Mouse (Mus musculus) layer of hippocampus, adult 2 months (tissue): ENCODE results near the gene Traf2. TPM values are rescaled to one million over a fixed set of nuclear protein-coding genes. Genes with fewer than 3 reads are reported as not detected.

ENCODE experiments used
- DNase-seq, 2 experiments: peaks; one replicate each; pipeline ENCODE4 v3.0.0; 2022; ENCODE audit warnings: low spot score in 2 of 2
- H3K27ac ChIP-seq: fragments of 200-600 bp; 2 replicates; pipeline ENCODE4 v1.8.1; 2022
- H3K4me3 ChIP-seq: fragments of 200-600 bp; 2 replicates; pipeline ENCODE4 v1.8.1; 2022; ENCODE audit warnings: mild to moderate bottlenecking
- CTCF ChIP-seq: fragments of 200-600 bp; conservative IDR thresholded peaks from 2 replicates; pipeline ENCODE4 v1.8.1; 2022; ENCODE audit warnings: antibody characterized with exemption, mild to moderate bottlenecking, moderate library complexity
- total RNA-seq, 2 experiments: library from RNA; stranded (reverse); gene quantifications; 2 replicates each; pipeline ENCODE4 v1.2.3; 2021

The Traf2 gene
- total RNA-seq, 2 experiments from 2014 or later = 10.9 to 12.0 TPM

- H3K27ac ChIP-seq = no peak overlapping the region
- no peak overlapping the region for H3K4me3 ChIP-seq
- DNase-seq = peak in 1 of 2 experiments; percentile 47
- peak; percentile 84 for TF ChIP-seq CTCF
These were observed 4.4 kb upstream of the Traf2 start for GRCm38 (mm10) chr2:25551186-25551585.

DNA sequence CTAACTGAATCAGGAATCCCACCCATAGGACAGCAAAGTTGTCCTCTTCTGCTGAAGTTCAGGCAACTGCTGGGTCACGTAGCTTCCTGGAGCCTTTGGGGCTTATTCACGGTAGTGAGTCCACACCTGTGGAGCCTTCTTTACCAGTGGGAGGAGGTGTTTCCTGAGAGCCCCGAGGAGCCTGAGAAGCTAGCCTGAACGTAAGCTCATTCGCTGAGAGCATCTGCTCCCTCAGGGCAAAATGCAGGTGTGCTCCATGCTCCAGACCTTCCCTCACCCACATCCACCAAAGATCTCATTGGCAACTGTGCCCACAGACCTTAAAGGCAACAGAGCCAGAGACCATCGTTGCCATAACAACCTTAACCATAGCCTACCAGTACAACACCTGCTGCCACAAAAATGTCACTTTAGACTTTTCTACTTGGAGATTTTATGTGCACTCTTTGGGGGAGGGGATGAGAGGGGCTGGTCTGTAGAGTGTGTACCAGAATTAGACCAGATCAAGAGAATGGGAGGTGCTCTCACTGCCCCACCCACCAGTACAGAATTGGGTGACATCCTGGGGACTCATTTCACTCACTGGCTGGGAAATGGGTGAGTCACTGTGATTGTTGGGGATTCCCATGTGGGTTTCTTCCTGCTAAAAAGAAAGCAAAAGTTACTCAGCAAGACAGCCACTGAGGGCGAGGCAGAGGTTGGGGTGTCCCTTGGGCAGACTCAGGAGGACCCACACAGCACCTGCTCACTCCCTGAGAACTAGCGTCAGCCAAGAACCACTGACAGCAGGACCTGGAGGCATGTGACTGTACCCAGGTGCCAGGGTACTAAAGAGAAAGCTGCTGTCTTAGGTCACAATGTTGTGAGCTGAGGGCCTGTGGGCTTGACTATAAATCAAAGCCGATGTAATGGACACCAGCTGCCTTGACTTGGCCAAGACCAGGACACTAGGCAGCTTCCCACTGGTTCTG lies 2.6 kb upstream of the Traf2 start:
- no peak overlapping the region for H3K4me3 ChIP-seq
- H3K27ac ChIP-seq = no peak overlapping the region
- TF ChIP-seq CTCF = no peak
- DNase-seq = no peak

DNA sequence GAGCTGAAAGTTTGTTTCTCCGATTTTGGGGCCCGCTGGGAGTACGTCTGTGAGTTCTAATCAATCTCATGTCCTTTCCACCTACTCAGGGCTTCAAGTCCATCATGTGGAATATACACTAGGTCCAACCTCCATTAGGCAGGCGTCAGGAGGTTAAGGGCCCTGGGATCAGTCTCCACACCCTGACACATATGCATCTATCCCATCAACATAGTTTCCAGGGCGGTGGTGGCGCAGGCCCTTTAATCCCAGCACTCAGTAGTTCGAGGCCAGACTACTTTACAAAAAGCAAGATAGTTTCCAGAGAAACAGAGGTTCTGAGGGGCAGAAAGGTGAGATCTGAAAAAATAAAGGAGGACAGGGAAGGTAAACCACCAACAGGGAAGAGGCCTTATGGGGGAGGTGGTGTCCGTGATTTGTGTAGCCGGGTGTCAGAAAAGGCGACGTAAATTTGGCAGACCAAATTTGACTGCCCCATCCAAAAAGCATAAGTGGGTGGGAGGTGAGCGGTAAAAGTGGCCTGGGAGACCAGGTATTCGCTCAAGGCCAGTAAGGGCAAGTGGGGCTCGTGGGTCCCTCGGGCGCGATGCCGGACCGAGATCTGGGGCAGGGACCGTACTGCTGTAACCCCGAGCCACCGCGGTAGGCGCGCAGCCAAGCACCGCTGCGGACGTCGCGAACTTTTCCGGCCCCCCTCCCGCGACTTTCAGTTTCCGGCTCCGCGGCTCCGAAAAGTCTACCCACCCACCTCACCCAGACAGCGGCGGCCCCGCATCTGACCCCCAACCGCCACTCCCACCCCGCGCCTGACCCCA lies 537 bp downstream of the Traf2 start:
- TF ChIP-seq CTCF = no peak
- no peak for DNase-seq
- H3K27ac ChIP-seq = peak overlapping the region; percentile 83
- H3K4me3 ChIP-seq = peak overlapping the region; percentile 69

GRCm38 (mm10) chr2:25541644-25542367 lies 4.9 kb downstream of the Traf2 start:
- no peak for DNase-seq
- no peak overlapping the region for H3K27ac ChIP-seq
- TF ChIP-seq CTCF = no peak
- H3K4me3 ChIP-seq = no peak overlapping the region

- TF ChIP-seq CTCF = no peak
- Histone ChIP-seq H3K27ac (no peak overlapping the region), H3K4me3 (no peak overlapping the region)
- no peak for DNase-seq
These were observed 6.2 kb downstream of the Traf2 start for GRCm38 (mm10) chr2:25540541-25540948.

DNA sequence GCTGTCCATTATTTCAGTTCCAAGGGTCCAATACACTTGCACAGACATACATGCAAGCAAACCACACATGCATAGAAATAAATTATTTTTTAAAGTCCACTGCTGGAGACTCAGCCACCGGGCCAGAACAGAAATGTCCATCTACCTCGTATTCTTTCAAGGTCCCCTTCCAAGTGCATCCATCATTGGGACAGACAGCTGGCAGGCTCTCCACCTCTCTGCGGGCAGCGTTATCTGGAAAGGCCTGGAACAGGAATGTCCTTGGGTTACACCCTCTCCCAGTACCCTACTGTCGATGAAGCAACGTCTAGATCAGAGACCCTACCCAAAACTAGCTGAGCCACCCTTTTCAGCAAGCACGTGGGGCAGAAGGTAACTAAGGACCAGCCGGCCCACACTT lies 10.2 kb downstream of the Traf2 start:
- DNase-seq = no peak
- Histone ChIP-seq H3K4me3 (no peak overlapping the region), H3K27ac (no peak overlapping the region)
- no peak for TF ChIP-seq CTCF

DNA sequence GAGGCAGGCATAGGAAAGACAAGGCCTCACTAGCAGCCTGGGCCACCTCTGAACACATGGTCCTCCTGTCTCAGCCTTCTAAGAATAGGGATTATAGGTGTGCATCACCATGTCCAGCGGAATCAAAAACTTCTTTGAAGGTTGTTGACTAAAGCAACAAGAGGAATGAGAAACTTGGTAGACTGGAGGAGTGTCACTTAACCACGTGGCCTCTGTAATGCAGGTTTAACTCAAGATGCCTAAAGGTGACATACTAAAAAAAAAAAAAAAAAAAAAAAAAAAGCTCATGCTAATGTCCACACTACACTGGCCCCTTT lies 11.9 kb downstream of the Traf2 start:
- Histone ChIP-seq H3K4me3 (no peak overlapping the region), H3K27ac (no peak overlapping the region)
- no peak for TF ChIP-seq CTCF
- DNase-seq = no peak

DNA sequence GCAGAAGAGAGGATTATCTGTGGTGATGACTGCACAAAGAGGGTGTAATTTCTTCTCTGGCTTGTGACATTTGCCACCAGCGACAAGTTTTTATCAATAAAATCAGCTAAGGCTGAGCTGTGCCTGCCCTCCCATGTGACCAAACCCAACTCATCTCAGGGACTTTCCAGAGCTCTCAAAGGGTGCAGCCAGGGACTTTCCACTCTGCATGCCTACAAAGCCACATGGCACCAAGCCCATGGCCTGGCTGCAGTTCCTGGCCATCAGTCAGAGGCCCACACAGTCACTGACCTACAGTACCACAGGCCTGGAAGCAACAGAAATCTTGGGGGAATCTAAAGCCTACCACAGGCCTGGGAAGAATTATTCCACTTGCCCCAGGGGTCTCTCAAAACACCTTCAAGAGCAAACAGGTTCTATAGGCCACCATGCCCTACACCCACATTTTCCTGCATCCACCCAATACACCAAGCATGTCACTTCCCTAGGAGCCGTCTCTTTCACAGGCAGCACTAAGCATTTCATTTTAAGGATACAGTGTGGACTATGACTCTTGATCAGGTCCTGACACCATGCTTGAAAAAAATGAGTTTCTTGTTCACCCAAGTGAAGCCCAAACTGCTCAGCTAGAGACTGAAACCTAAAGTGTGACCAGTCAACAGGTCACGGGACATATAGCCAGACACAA lies 12.4 kb downstream of the Traf2 start:
- no peak for TF ChIP-seq CTCF
- Histone ChIP-seq H3K4me3 (no peak overlapping the region), H3K27ac (peak overlapping the region; percentile 19; the same call in 1 of the 2 replicates)
- peak in 1 of 2 experiments; percentile 41 for DNase-seq

DNA sequence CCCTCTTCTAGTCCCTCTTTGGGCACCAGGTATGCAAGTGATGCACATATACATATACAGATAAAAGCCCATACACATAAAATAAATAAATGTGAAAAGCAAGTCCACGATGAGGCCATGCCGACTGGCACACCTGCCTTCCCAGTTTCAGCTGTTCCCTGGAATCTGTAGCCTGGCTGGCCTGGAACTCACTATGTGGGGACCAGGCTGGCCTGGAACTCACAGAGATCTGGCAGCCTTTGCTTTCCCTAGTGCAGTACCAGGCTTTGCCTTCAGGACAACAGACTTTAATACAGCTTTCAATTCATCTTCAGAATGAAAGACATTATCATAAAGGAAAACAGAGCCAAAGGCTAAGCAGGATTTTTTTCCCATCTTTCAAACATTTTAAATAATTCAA lies 13.0 kb downstream of the Traf2 start:
- peak; percentile 35; the same call in 1 of the 2 replicates for TF ChIP-seq CTCF
- Histone ChIP-seq H3K4me3 (no peak overlapping the region), H3K27ac (peak overlapping the region; percentile 23; the same call in 1 of the 2 replicates)
- no peak for DNase-seq

GRCm38 (mm10) chr2:25526510-25527302 lies 20.0 kb downstream of the Traf2 start:
- DNase-seq = no peak
- Histone ChIP-seq H3K27ac (no peak overlapping the region), H3K4me3 (no peak overlapping the region)
- no peak for TF ChIP-seq CTCF

DNA sequence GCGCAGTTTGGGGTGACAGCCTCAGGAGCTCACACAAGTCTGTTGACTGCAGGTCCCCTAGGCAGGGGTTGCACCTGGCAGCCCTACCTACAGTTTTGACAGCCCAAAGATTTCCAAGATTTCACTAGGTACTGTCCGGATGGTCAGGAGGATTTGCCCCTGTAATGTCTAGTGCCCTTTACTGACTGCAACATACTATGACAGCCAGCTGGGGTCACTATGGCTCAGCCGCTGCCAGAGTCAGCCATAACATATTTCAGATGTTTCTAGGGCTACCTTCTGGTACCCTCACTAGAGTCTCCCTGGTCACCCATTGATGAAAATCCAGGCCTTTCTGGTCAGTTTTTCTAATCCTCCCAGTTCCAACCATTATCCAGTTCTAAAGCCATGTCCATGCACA lies 36.8 kb downstream of the Traf2 start:
- H3K27ac ChIP-seq = no peak overlapping the region
- DNase-seq = no peak
- no peak overlapping the region for H3K4me3 ChIP-seq
- TF ChIP-seq CTCF = peak; percentile 56
